Mouse (Mus musculus) thymus, adult 2 months (tissue): ENCODE measurements around the gene Lclat1.

ENCODE experiments used
- CTCF ChIP-seq: fragments of 200-500 bp; IDR thresholded peaks from 2 replicates; pipeline ENCODE4 v1.5.1; 2012; ENCODE audit warnings: mild to moderate bottlenecking, control low read depth, low read length, moderate library complexity, borderline replicate concordance; ENCODE audit not compliant: control insufficient read depth, poor library complexity, insufficient read depth; ENCODE audit errors: extremely low read depth
- POLR2A ChIP-seq: fragments of 200-500 bp; IDR thresholded peaks from 2 replicates; pipeline ENCODE4 v1.6.1; 2012; ENCODE audit warnings: mild to moderate bottlenecking, low read length, control low read depth, moderate library complexity; ENCODE audit not compliant: control insufficient read depth, poor library complexity, insufficient read depth; ENCODE audit errors: extremely low read depth

DNA sequence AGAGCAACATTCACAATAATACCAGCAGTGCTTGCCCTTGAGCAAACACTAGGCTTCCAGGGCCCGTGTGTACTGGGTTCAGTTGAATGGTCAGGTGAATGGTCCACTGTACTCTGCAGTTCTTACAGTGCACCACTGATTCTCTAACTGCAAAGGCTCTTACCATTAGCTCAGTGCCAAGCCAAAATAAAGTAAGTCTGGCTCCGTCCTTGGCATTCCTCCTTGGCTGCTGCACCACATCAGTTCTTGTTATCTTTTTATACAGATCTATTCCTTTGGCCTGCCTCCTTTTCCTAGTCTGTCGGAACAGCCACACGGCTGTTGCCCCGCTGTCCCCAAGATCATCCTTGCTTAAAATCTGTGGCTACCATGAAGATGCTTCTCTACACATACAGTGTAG lies 130.7 kb downstream of the Lclat1 start:
- TF ChIP-seq CTCF, result no peak
- no peak for TF ChIP-seq POLR2A
